ENCODE assay signal across 8 mouse cellular contexts in genomic region chr3:97201943-97202342, GRCm38 (mm10). TPM values are rescaled to one million over a fixed set of nuclear protein-coding genes. Genes with fewer than 3 reads are reported as not detected.
A peak's percentile ranks its signal among the peaks of the same experiment; 100 is the strongest.
DNase-seq lines count a peak whose midpoint lies in the region; ATAC-seq and TF ChIP-seq lines count a peak whose summit lies in the region.
"Had no signal": no experiment of that assay in that cellular context is flagged by ENCODE, and none has a peak within 500 bp of the region (broad histone marks: within the 10 kb centered on the region; RNA-seq: fewer than 3 reads in every experiment).

No protein-coding gene starts in this region.

- no peak for TF ChIP-seq POLR2A in bone marrow, adult 2 months (IDR thresholded peaks at IDR 0.05; ENCODE audit: borderline replicate concordance, control insufficient read depth, low read depth, low read length)
- TF ChIP-seq POLR2A in embryonic fibroblast, embryonic 13.5 days (IDR thresholded peaks at IDR 0.05; ENCODE audit: low read depth, low read length): no peak

- ATAC-seq in megakaryocyte progenitor cell, adult 5-6 weeks (replicated peaks; ENCODE audit: poor library complexity): peak; percentile 83

- 53% methylated on average over 5 of the region's 5 CpGs for WGBS in bone marrow, adult 2 months

- peak; percentile 72 for DNase-seq in MEL-GATA-1-ER (ENCODE audit: extremely low read depth, low read depth)
- peak; percentile 80 for DNase-seq in heart, postnatal 4 days
- DNase-seq in layer of hippocampus, adult 2 months (ENCODE audit: low spot score in 2 of 2): peak; percentile 32 to 57
- DNase-seq in right cerebral cortex, postnatal 10 days (ENCODE audit: low spot score in 2 of 2): peak; percentile 47 to 63

- peak; percentile 83 for TF ChIP-seq CTCF in bone marrow, adult 2 months (IDR thresholded peaks at IDR 0.05; ENCODE audit: control insufficient read depth, insufficient read depth, low read length)
- peak; percentile 75 for TF ChIP-seq CTCF in embryonic fibroblast, embryonic 13.5 days (IDR thresholded peaks at IDR 0.05; ENCODE audit: borderline replicate concordance, insufficient read depth, low read length)
- peak; percentile 95 for TF ChIP-seq CTCF in layer of hippocampus, adult 2 months (conservative IDR thresholded peaks at IDR 0.05)

- H3K4me3 ChIP-seq in bone marrow, adult 2 months (replicated peaks; ENCODE audit: control insufficient read depth, low read depth, low read length): no peak overlapping the region
- H3K4me3 ChIP-seq in embryonic fibroblast, embryonic 13.5 days (ENCODE audit: insufficient read depth, low read length): no peak overlapping the region
- no peak overlapping the region for H3K4me3 ChIP-seq in layer of hippocampus, adult 2 months
- H3K4me3 ChIP-seq: stomach, embryonic 15.5 days had no signal

- H3K27ac ChIP-seq in bone marrow, adult 2 months (ENCODE audit: control insufficient read depth, insufficient read depth, low read depth, low read length, poor library complexity): no peak overlapping the region
- no peak overlapping the region for H3K27ac ChIP-seq in embryonic fibroblast, embryonic 13.5 days (ENCODE audit: insufficient read depth, low read length)
- H3K27ac ChIP-seq in layer of hippocampus, adult 2 months: no peak overlapping the region
- H3K27ac ChIP-seq: stomach, embryonic 15.5 days had no signal

- no peaks in the 10 kb centered on the region; the same call in 1 of the 2 replicates for H3K4me1 ChIP-seq in bone marrow, adult 2 months (ENCODE audit: control insufficient read depth, insufficient read depth, low read length)
- peaks cover 3% of the 10 kb centered on the region; the same call in 1 of the 2 replicates for H3K4me1 ChIP-seq in embryonic fibroblast, embryonic 13.5 days (ENCODE audit: control insufficient read depth, insufficient read depth, low read length)
- H3K4me1 ChIP-seq: stomach, embryonic 15.5 days had no signal

RNA-seq across cellular contexts. Expression of gene Acp6, which starts 43.4 kb away (rescaled TPM):
- polyA plus RNA-seq in bone marrow, adult 2 months (2011; ENCODE audit: insufficient read depth, insufficient read length, low replicate concordance, missing spikeins): 7.1 and 16.0 TPM in 2 replicates
- polyA plus RNA-seq in embryonic fibroblast, embryonic 13.5 days (2011; ENCODE audit: insufficient read length, low read depth, missing spikeins): 15.7 and 20.4 TPM in 2 replicates
- total RNA-seq in heart, postnatal 4 days (2021): 10 to 100 TPM; 32.5 to 33.8 TPM
- 10 to 100 TPM; 35.9 to 37.7 TPM for total RNA-seq in layer of hippocampus, adult 2 months (2021)
- 33.7 and 39.8 TPM in 2 replicates for total RNA-seq in megakaryocyte progenitor cell, adult 5-6 weeks (2015)
- total RNA-seq in megakaryocyte progenitor cell, adult 5-6 weeks (2017): 23.9 and 31.8 TPM in 2 replicates
